Mouse (Mus musculus) heart, adult 2 months (tissue): ENCODE measurements around the gene Tln1.

Experiments
- EP300 ChIP-seq: fragments of 200-500 bp; IDR thresholded peaks from 2 replicates; pipeline ENCODE4 v1.6.1; 2011; ENCODE audit warnings: low read depth, low read length, control low read depth; ENCODE audit not compliant: insufficient read depth
- POLR2A ChIP-seq: fragments of 200-500 bp; IDR thresholded peaks from 2 replicates; pipeline ENCODE4 v1.6.1; 2011; ENCODE audit warnings: mild to moderate bottlenecking, low read depth, low read length, control low read depth; ENCODE audit not compliant: insufficient read depth

DNA sequence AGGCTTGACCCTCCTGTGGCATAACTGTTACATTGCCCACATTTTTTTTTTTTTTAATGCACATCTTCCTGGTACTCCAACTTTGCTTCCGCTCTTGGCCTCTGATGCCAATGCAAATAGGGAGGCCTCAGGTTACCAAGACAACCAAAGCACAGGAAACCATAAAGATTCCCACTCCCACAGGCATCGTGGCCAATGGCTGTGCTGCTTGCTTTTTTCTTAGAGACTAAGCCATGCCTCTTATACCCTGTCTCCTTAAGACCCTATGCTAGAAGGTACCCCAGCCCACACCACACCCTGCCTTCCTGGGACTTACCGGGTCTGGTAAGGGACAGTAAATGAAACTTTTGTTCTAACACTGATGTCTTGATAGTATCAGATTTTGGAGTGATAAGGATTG is 31.0 kb upstream of the Tln1 start:
- TF ChIP-seq EP300: no peak
- no peak for TF ChIP-seq POLR2A
